Mouse (Mus musculus) Muller cell, postnatal 12 days (primary cell): Measurements from ENCODE around the gene Smim14.
"Not testable (repeated sequence)": the region's sequence is repeated elsewhere in the genome, so short reads cannot be mapped to it uniquely, and the experiment has no call there.

Experiments used
- DNase-seq: peaks from one replicate; pipeline ENCODE4 v3.0.0-alpha.2; 2015; ENCODE audit errors: inconsistent ontology term

The Smim14 gene

GRCm38 (mm10) chr5:65536751-65537419 lies at the start of gene Smim14, which contains the start of gene Ube2k:
TSS of gene Smim14 (minus strand) at chr5:65537184.
TSS of gene Ube2k (plus strand) at chr5:65537233.
- DNase-seq: peak; percentile 97

DNA sequence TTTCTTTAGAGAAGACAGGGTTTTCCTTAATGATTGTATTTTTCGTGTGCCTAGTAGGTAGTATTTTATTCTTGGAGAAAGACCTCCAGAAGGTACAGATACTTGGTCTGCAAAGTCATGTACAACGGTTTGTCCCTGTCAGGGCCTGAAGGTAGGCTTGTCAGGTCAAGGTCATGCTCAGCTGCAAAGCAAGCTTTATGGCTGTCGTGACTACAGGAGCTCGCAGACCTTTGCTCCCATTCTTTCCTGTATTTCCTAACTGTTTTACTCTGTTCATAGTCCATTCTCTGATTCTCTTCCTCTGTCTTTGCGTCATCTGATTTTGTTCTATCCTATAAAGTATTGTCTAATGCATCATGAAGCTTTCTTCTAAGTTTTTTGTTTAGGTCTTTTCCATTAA lies 49.3 kb upstream of the Smim14 start:
- no peak for DNase-seq

DNA sequence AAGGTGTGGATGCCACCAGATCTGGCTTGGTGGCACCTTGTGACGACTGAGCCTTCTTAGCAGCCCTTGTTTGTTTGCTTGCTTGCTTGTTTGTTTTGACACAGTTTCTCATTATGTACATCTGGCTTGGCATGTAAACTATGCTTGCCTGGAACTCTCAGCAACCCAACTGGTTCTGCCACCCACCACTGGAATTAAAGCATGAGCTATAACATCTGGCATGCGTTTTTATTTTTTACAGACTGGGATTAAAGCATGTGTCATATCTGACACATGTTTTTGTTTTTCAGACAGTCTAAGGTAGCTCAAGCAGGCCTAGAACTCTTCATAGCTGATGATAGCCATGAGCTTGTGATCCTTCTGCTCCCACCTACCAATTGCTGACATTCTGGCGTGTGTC lies 41.6 kb upstream of the Smim14 start:
- no peak for DNase-seq

DNA sequence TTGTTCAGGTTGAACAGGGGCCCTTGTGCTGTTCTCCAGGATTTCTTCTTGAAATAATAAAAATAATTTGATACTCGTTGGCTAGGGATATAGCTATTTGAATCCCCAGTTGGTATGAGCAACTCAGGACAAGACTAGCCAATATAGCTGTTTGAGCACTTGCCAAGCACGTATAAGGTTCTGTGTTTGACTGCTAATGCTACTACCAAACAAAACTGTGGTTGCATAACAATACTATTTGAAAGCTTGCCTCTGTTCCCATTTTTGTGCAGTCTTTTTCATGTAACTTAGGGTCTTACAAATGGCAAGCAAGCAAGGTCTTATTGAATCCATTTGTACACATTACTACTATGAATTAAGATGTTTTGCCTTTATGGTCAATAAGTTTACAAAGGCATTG lies 38.9 kb upstream of the Smim14 start:
- no peak for DNase-seq

DNA sequence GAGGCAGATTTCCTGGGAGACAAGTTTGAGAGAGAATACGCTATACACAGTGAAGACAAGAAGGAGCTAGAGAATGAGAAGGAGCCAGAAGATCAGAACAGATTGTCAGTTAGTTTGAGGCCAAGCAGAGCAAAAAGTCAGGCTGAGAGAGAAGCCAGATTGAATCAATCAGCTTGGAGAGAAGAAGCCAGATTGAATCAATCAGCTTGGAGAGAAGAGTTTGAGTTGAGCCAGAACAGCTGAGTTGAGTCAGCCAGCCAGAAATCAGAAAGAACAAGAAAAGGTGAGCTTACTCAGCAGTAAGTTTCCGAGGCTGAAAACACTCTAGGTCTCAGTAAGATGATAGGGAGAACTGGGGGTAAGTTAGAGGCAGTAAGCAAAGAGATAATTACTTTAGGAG lies 37.9 kb upstream of the Smim14 start:
- no peak for DNase-seq

DNA sequence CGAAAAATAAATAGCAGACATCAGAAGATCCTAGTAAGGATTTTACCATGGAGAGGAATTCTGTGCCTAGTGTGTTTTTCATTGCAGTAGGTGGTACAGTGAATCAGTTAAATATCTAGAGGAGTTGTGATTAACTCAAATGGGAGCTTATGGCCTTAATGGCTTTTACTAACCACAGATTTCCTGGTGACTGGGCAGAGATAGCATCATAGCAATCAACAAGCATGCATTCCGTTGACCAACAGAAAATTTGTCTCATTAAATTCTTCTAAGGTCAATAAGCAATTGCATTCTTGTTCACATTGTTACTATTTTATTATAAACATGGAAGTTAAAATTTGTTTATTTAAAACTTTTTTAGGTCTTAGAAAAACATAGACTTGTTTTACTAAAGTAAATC lies 28.5 kb upstream of the Smim14 start:
- peak; percentile 74 for DNase-seq

GRCm38 (mm10) chr5:65561125-65561893 lies 24.3 kb upstream of the Smim14 start:
- no peak for DNase-seq

DNA sequence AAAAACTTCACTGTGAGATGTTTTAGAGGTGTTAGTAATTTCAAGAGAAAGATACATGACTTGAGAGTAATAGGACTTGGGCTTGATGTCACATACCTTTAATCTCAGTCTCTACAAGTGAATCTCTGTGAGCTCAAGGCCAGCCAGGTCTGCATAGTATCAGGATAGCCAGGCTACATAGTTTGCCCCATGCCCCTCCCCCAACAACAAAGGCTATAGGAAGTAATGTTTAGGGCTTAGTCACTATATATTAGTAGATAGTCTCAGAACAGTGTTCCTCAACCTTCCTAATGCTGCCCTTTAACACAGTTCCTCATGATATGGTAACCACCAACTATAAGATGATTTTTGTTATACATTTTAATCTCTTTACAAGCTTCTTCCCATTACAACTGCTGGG lies 20.1 kb upstream of the Smim14 start:
- no peak for DNase-seq

DNA sequence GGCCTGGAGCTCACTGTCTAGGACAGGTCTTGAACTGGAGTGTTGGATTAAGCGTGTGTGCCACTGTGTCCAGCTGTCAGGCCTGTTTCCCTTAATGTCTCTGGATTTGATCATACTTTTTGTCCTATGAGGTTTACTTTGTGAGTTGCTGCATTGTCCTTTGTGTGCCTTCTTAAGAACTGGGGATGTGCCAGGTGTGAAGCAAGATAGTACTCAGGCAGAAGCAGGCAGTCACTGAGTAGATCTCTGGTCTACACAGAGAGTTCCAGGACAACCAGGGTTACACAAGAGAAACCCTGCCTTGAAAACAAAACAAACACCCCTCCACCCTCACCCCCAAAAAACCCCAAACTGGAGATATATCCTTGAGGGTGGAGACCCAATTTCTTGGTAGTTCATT lies 12.7 kb upstream of the Smim14 start:
- no peak for DNase-seq

DNA sequence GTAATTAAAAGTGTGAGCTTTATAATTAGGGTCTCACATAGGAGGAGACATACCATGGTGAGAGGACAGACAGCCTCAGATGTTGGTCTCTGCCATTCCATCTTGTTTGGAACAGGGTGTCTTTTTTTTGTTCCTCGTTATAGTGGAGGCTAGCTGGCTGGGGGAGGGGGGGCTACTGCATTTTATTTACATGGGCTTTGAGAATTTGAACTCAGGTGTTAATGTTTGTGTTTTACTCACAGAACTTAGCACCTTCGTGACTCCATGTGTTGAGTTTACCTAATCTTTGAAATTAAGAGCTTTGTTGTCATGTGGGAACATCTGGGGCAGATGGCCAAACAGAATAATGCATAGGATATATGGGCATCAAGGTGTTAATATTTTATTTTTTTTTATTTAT lies 7.6 kb upstream of the Smim14 start:
- no peak for DNase-seq

DNA sequence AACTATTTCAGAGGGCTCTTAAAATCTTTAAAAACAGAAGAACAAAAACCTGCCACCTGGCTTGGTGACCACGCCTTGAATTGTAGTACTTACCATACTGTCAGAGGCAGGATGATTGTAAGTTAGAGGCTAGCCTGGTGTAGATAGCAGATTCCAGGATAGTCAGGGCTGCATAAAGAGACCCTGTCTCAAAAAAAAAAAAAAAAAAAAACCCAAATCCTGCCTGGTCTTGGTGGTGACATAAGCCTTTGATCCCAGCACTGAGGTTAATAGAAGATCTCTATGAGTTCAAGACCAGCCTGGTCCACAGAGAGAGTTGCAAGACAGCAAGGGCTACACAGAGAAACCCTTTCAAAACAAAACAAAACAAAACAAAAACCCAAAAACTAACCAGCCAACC lies 6.5 kb upstream of the Smim14 start:
- DNase-seq: no peak

GRCm38 (mm10) chr5:65541889-65542288 lies 4.9 kb upstream of the Smim14 start:
- DNase-seq: no peak

- DNase-seq: no peak
These were observed 2.8 kb upstream of the Smim14 start for GRCm38 (mm10) chr5:65539786-65540185.

DNA sequence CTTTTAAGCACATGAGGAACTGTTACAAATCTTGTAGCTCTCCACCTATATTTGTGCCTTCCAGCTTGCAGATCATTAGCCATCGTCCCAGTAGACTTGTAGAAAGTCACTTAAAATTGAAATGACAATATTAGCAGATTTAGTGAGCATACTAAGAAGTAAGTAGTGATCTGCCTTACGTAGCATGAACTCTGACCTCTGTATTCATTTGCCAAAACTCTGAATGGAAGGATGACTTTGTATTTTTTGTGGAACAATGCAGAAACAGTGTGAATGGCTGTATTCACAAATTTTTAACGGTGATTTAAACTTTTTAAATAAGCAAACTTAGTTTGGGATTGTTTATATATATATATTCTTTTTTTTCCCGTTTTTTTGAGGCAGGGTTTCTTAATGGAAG lies 1.8 kb upstream of the Smim14 start:
- DNase-seq: no peak

GRCm38 (mm10) chr5:65538121-65538520 lies 1.1 kb upstream of the Smim14 start:
- DNase-seq: no peak

GRCm38 (mm10) chr5:65537420-65538071 lies 562 bp upstream of the Smim14 start:
- DNase-seq: peak; percentile 85

- not testable (repeated sequence) for DNase-seq
These were observed 917 bp downstream of the Smim14 start for GRCm38 (mm10) chr5:65536068-65536465.

DNA sequence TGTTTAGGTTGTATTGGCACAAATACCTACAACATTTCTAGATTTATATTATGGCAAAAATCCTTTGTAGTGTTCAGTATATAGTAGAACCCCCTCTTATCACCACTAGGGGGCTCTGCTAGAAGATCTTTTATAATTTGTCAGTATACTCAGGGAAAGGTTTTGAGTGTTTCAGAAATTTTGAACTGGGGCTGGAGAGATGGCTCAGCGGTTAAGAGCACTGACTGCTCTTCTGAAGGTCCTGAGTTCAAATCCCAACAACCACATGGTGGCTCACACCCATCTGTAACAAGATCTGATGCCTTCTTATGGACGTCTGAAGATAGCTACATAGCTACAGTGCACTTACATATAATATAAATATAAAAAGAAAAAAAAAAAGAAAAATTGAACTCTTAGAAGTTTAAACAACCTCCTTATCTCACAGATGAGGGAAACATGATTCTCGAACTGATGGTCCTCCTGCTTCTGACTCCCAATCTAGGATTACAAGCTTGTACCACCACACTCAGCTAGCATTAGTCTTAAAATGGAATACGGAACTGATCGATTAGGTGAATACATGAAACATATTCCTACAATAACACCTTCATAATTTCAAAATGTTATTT lies 1.4 kb downstream of the Smim14 start:
- DNase-seq: peak; percentile 50

DNA sequence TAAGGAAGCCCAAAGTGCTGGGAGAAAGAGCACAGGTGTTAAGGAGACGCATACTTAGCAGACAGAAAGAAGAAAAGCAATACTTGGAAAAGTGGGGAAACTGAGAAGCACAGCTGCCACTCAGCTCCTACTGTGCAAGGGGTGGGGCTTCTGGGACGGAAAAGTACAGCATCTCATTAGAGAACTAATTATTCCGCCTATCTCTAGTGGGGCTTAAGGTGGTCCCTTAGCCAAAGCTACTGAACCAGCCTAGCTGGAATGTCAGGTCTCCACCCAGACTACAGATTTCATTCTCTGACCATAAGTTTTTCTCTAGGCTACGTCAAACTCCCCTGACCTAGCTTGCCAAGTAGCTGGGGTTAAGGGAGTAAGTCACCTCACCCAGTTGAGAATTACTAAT lies 2.5 kb downstream of the Smim14 start:
- DNase-seq: no peak

DNA sequence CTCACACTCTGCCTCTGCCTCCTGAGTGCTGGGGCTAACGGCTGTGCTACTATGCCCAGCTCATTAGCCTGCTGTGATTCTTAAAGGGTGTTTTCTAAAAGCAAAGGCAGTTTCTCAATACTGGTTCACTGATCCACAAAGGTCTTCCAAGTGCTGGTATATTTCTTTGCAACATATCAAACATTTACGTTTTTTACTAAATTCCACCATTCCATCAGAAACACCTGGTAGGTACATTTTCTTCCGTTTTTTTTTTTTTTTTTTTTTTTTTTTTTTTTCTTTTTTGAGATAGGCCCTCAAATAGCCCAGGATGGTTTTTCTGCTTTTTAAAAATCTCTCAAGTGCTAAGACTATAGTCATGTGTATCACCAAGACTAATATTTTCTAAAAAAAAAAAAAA lies 5.7 kb downstream of the Smim14 start:
- DNase-seq: no peak

DNA sequence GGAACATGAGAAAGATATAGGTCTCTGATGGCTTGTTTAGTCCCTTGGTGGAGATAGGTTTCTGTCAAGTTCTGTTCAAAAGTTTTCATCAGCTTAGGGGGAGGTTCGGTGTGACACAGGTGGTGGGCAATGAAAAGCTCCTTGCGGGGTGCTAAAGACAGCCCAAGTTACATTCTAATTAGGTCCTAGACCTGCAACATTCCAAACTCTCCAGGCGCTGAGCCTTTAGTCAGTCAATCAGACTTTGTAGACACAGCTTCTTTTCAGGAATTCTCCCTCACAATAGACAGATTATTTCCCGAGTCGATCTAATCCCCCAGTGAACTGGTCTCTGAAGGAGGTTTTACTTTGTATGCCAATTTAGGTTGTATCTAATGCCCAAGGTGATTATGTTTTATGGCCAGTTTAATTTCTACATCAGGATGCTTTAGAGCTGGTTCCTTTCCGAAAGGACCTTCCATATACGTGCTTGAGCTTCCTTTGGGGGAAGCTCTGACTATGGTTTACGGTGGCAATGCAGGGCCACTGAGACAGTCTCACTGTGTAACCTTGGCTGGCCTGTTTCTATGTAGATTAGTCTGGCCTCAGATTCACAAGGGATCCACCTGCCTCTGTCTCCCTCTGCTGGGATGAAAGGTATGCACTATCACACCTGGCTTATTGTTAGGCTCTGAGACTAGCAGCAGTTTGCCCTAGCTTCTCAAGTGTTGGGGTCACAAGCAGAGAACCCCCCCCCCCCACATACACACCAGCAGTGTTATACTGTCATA lies 11.1 kb downstream of the Smim14 start:
- DNase-seq: peak; percentile 33

GRCm38 (mm10) chr5:65524831-65525230 lies 12.2 kb downstream of the Smim14 start:
- no peak for DNase-seq
